Mouse (Mus musculus) kidney, postnatal 36 days (tissue): ENCODE results near the gene Gm27021.

ENCODE experiments used
- DNase-seq, 2 experiments: peaks; one replicate each; pipeline ENCODE4 v3.0.0; 2021 to 2022; ENCODE audit warnings: mixed read lengths in 2 of 2

The Gm27021 gene

GRCm38 (mm10) chr8:120598579-120598978 lies 69.3 kb downstream of the Gm27021 start:
- no peak for DNase-seq

- peak; percentile 49 to 83 for DNase-seq
These were observed 71.9 kb downstream of the Gm27021 start for GRCm38 (mm10) chr8:120595963-120596362.

DNA sequence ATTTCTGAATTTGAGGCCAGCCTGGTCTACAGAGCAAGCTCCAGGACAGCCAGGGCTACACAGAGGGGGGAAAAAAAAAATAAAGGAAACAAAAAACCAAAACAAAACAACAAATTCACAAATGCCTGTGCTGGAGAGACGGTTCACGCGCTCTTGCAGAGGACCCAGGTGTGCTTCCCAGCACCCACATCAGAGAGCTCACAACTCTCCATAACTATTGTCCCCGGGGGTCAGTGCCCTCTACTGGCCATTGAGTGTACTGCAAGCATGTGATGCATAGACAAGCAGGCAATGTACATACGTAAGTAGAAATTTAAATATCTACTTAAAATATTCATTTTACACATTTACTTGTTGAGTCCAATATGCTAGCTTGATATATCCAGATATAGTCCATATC lies 73.3 kb downstream of the Gm27021 start:
- peak in 1 of 2 experiments; percentile 27 for DNase-seq

DNA sequence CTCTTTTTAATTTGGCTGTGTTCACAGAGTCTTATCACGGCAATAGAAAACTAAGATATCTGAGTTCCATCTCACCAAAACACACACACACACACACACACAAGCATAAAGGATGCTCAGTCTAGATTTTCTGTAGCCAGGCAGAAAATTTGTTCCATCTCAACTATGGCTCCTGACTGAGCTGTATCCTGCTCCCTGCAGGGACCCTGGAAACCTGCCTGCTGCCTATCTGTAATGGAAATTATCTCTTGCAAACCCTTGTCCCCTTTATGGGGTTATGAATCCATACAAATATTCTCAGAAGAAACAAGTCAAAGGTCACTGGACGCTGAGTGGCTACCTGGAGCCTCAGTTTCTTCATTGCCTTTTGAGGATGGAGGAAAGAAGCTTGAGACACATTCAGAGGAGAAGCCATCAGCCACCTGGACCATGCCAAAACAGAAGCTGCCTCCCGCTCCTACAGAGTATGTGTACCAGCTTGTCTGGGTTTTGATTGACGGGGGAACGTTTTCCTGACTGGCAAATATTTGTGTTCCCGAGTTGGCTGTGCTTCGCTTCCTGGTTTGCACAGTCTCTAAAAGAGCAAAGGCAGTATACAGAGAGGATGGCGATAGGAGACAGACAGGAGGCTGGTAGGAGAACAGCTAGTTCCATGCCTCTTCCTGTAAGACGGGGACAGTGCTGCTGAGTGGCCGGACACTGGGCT lies 76.1 kb downstream of the Gm27021 start:
- no peak for DNase-seq

DNA sequence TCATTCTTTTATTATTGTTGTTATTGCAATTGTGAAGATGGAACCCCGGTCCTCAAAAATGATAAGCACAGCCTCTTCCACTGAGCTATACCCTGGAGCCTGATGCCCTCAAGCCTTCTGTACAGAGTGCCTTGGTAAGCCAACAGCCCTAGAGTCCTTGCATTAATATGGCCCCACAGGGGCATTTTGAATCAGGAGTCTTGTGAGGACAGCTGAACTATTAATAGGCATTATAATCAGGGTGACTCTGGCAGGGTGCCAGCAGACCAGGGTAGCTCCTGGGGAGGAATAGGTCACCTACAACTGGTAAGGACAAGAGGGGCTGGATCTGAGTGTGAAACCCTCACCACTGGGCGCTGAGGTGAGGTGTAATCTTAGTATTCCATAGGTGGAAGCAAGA lies 78.0 kb downstream of the Gm27021 start:
- peak in 1 of 2 experiments; percentile 55 for DNase-seq

GRCm38 (mm10) chr8:120588908-120589771 lies 78.7 kb downstream of the Gm27021 start, which contains the start of gene Gins2:
Gene Gins2, minus strand, starts transcription at chr8:120589304.
- DNase-seq: peak; percentile 99 to 100

GRCm38 (mm10) chr8:120585521-120585920 lies 82.4 kb downstream of the Gm27021 start:
- DNase-seq: no peak

DNA sequence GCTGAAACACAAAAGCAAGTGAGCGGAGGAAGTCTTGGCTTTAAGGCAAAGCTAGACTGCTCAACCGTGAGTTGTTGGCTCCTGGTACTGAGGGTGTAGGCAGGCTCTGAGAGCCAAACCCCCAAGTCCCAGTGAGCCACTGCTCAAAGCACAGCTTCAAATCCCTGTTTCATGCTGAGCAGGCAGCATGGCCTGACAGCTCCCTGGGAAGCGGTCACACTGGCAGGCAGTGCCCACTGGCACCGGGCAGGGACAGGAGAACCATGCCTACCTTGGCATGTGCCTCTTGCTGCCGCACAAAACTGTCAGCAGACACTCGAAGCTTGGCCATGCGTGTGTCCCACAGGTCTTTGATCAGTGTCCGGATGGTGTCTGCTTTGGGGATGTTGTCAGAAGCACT lies 86.1 kb downstream of the Gm27021 start:
- DNase-seq: peak; percentile 27 to 39

DNA sequence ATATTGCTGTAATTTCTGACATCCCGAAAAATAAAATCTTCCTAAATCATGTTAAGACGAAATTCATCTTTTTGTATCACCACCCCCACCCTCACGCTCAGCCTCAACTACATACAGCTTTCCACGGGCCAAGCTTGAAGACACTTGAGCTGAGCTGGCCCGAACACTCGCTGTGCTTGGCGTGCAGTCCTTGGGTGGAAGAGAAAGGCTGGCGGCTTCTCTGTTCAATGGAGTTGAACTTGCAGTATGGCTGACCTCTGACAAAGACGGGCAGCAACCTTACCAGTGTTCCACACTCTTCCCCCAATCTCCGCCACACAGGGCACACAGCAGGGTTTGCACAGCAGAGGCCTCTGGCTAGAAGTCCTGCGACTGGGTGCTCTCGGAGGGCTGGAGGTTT lies 86.5 kb downstream of the Gm27021 start:
- no peak for DNase-seq

DNA sequence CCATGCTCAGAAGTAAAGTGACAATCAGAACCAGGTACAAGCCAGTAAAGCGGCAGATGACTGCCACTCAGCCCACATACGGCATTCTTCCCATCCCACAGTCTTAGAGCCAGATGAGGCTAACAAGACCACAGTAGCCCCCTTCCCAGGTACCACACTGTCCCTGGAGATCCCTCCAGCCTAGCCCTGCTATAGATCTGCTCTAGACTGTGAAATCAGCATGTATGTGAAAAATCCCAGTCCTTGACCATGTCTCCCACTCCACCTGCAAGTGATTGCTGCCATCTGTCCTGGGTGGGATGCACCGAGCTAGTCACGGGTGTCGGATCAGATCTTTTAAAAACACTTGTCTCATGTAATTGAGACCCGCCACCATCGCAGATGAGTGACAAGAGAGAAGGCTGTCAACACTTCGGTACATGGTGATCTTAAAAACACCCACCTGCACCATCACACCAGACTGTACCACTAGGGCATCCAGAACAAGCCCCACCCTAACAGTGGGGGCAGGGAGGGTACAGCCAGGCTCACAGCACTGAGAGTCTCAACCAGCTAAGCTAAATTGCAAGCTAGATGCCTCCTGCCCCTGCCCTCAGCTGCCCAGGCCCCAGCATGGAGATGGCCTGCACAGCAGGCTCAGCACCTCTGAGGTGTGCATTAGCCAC lies 87.4 kb downstream of the Gm27021 start:
- no peak for DNase-seq

DNA sequence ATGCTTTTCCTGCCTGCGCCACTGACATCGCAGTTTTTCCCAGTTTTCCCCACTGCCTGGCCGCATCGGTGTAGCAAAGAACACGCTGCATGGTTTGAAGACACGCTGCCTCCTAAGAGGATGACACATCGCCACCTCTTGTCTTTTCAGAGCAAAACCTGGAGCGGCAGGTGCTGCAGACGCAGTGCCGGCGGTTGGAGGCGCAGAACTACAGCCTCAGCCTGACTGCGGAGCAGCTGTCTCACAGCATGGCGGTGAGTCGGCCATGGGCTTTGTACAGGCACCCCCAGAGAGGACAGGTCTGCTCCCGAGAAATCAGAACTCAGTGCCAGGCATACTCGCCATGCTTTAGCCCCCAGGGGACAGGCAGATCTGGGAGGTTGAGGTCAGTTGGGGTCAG lies 90.1 kb downstream of the Gm27021 start:
- no peak for DNase-seq

- DNase-seq: peak; percentile 86 to 88
These were observed 92.1 kb downstream of the Gm27021 start for GRCm38 (mm10) chr8:120575801-120576200.

- peak; percentile 39 to 61 for DNase-seq
These were observed 92.9 kb downstream of the Gm27021 start for GRCm38 (mm10) chr8:120574941-120575340.

DNA sequence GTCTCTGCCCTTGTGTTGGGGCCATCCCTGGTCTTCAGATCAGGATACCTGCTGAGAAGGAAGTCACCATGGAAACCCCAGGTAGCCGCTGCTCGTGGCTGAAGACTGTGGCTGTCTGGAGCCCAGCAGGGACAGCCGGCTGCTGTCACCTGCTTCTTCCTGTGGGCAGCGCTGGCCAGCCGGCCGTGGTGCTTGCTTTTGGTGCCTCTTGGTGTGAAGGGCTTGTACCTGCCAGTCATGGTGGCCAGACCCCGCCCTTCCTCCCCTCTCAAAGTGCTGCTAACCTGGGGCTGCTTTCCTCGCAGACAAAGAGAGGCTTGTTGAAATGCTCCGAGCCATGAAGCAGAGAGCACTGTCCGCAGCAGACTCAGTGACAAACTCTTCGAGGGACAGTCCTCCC lies 94.0 kb downstream of the Gm27021 start:
- DNase-seq: no peak

- DNase-seq: no peak
These were observed 95.3 kb downstream of the Gm27021 start for GRCm38 (mm10) chr8:120572534-120572933.

- no peak for DNase-seq
These were observed 96.3 kb downstream of the Gm27021 start for GRCm38 (mm10) chr8:120571561-120571960.

- DNase-seq: peak; percentile 62 to 88
These were observed 97.8 kb downstream of the Gm27021 start for GRCm38 (mm10) chr8:120569939-120570715.

DNA sequence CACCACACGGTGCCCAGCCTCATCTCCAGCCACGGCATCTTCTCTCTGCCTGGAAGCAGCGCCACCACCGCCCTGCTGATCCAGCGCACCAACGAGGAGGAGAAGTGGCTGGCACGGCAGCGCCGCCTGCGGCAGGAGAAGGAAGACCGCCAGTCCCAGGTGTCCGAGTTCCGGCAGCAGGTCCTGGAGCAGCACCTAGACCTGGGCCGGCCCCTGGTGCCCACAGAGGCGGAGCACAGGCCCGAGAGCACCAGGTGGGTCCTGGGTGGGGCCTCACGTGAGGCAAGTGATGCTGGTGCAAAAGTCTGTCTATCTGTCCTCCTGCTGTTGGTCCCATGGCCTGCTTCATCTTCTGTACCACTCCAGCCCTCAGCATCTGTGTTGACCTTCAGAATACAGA lies 98.8 kb downstream of the Gm27021 start:
- DNase-seq: no peak

DNA sequence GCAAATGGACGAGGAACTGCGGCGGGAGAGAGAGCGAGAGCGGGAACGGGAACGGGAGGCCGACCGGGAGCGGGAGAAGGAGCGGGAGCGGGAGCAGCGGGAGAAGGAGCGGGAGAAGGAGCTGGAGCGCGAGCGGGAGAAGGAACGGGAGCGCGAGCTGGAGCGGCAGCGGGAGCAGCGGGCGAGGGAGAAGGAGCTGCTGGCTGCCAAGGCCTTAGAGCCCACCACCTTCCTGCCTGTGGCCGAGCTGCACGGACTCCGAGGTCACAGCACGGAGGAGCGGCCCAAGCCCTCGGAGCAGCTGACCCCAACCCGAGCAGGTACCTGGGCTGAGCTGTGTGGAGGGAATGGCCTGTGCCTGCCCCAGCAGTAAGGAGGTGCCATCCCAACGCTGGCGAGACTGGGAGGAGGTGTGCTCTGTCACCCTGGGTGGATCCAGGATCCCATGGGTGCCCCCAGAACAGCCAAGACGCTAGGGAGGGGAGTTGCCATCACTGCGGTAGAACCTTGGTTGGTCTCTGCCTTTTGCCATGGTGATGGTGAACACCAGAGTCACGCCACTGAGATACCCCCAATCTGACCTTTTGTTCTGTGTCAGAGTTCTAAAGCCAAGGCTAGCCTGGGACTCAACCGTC lies 99.6 kb downstream of the Gm27021 start:
- no peak for DNase-seq

- no peak for DNase-seq
These were observed 100.1 kb downstream of the Gm27021 start for GRCm38 (mm10) chr8:120567731-120568130.

GRCm38 (mm10) chr8:120566681-120567080 lies 101.2 kb downstream of the Gm27021 start:
- no peak for DNase-seq

DNA sequence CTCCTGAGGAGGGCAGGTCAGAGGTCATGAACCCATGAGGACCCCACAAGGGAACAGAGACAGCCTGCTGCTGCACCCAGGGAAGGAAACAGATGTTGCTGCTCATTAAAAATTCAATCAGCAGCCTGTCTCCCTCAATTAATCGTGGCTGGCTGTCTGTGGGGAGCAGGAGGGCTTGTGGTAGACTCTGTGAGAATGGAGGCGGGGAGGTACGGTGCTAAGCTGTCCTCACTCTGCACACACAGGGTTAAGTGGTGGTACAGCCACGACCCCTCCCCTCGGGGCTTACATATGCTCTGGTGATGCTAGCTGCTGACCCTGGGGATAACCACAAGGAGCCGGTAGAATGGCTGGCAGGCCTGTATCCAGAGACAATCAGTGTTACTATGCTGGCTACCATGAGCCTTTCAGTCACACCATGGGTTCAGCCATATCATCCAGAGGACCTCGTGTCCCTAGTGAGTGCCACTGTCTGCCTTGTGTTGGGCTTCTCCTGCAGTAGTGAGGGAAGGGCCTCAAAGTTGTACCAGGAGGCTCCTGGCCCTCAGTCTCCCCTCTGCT lies 102.6 kb downstream of the Gm27021 start:
- no peak for DNase-seq
